Mouse (Mus musculus): Measurements from ENCODE around the gene Bclaf1.

The Bclaf1 gene

GRCm38 (mm10) chr10:20311918-20312735 is at the start of gene Bclaf1:
Bclaf1 (plus strand) TSS chr10:20312469.
- DNase-seq (ENCODE audit: low spot score) = peak; percentile 100

GRCm38 (mm10) chr10:20262896-20263295 is 49.4 kb upstream of the Bclaf1 start:
- no peak for DNase-seq (ENCODE audit: low spot score)

- no peak for DNase-seq (ENCODE audit: low spot score)
These were observed 47.8 kb upstream of the Bclaf1 start for GRCm38 (mm10) chr10:20264479-20264878.

GRCm38 (mm10) chr10:20267032-20267431 is 45.2 kb upstream of the Bclaf1 start:
- no peak for DNase-seq (ENCODE audit: low spot score)

- DNase-seq (ENCODE audit: low spot score) = no peak
These were observed 43.3 kb upstream of the Bclaf1 start for GRCm38 (mm10) chr10:20268945-20269344.

- DNase-seq (ENCODE audit: low spot score) = no peak
These were observed 39.9 kb upstream of the Bclaf1 start for GRCm38 (mm10) chr10:20272380-20272779.

- no peak for DNase-seq (ENCODE audit: low spot score)
These were observed 39.0 kb upstream of the Bclaf1 start for GRCm38 (mm10) chr10:20273278-20273677.

- no peak for DNase-seq (ENCODE audit: low spot score)
These were observed 38.2 kb upstream of the Bclaf1 start for GRCm38 (mm10) chr10:20274022-20274421.

- no peak for DNase-seq (ENCODE audit: low spot score)
These were observed 30.8 kb upstream of the Bclaf1 start for GRCm38 (mm10) chr10:20281456-20281855.

- peak; percentile 86 for DNase-seq (ENCODE audit: low spot score)
These were observed 26.8 kb upstream of the Bclaf1 start for GRCm38 (mm10) chr10:20285289-20285975.

- DNase-seq (ENCODE audit: low spot score) = peak; percentile 56
These were observed 26.1 kb upstream of the Bclaf1 start for GRCm38 (mm10) chr10:20285994-20286836.

- DNase-seq (ENCODE audit: low spot score) = peak; percentile 80
These were observed 24.9 kb upstream of the Bclaf1 start for GRCm38 (mm10) chr10:20287369-20287768.

GRCm38 (mm10) chr10:20290467-20290883 is 21.8 kb upstream of the Bclaf1 start:
- peak; percentile 96 for DNase-seq (ENCODE audit: low spot score)

- DNase-seq (ENCODE audit: low spot score) = no peak
These were observed 16.3 kb upstream of the Bclaf1 start for GRCm38 (mm10) chr10:20295961-20296360.

- DNase-seq (ENCODE audit: low spot score) = no peak
These were observed 13.9 kb upstream of the Bclaf1 start for GRCm38 (mm10) chr10:20298152-20298920.

GRCm38 (mm10) chr10:20299114-20299513 is 13.2 kb upstream of the Bclaf1 start:
- no peak for DNase-seq (ENCODE audit: low spot score)

GRCm38 (mm10) chr10:20310969-20311769 is 1.1 kb upstream of the Bclaf1 start:
- peak; percentile 16 for DNase-seq (ENCODE audit: low spot score)

GRCm38 (mm10) chr10:20312736-20313301 is 550 bp downstream of the Bclaf1 start:
- DNase-seq (ENCODE audit: low spot score) = peak; percentile 90

GRCm38 (mm10) chr10:20313447-20313846 is 1.2 kb downstream of the Bclaf1 start:
- no peak for DNase-seq (ENCODE audit: low spot score)

- DNase-seq (ENCODE audit: low spot score) = no peak
These were observed 1.7 kb downstream of the Bclaf1 start for GRCm38 (mm10) chr10:20313941-20314340.

Measured in embryo, embryonic 10 days (tissue).